Mouse (Mus musculus): ENCODE results near the gene Piezo1. TPM values are rescaled to one million over a fixed set of nuclear protein-coding genes. Genes with fewer than 3 reads are reported as not detected.

Gene Piezo1
- polyA plus RNA-seq, 1 experiment from 2014 or later, result 27.8 TPM

- H3K4me1 ChIP-seq (replicated peaks), result no peaks in the 10 kb centered on the region
- no peak for ATAC-seq (ENCODE audit: insufficient number of reproducible peaks, low FRiP score)
- H3K27me3 ChIP-seq (replicated peaks), result no peaks in the 10 kb centered on the region
- 94% methylated on average over 9 of the region's 9 CpGs for WGBS
- peaks cover 97% of the 10 kb centered on the region for H3K36me3 ChIP-seq
- H3K27ac ChIP-seq (ENCODE audit: poor library complexity, severe bottlenecking), result no peak overlapping the region
- no peak overlapping the region for H3K4me3 ChIP-seq
- H3K9ac ChIP-seq, result no peak overlapping the region
- 0 out of 2 replicates have a peak, but pooled peaks cover 4% of the 10 kb centered on the region for H3K9me3 ChIP-seq (replicated peaks)
- no peak overlapping the region for H3K4me2 ChIP-seq
Observed at GRCm38 (mm10) chr8:122488387-122488786, 62.7 kb downstream of the Piezo1 start.

DNA sequence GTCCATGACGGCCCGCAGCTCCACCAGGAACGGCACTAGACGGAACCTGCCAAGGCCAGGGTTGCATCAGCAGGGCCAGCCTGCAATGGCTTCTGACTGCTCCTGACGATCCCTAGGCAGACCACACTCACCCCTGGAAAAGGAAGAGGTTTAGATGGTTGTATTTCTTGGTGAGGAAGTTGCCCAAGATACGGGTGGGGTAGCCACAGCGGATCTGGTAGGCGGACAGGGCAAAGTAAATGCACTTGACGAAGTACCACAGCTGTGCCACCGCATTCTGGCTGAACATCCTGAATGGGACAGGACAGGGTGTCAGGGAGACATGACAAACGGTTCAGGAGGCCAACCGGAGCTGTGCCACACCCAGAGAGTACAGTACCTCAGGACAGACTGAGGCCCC, 66.3 kb downstream of the Piezo1 start:
- no peak overlapping the region for H3K4me2 ChIP-seq
- H3K9ac ChIP-seq, result no peak overlapping the region
- H3K27me3 ChIP-seq (replicated peaks), result no peaks in the 10 kb centered on the region
- H3K4me3 ChIP-seq, result no peak overlapping the region
- H3K9me3 ChIP-seq (replicated peaks), result 0 out of 2 replicates have a peak, but pooled peaks cover 4% of the 10 kb centered on the region
- 92% methylated on average over 12 of the region's 12 CpGs for WGBS
- H3K36me3 ChIP-seq, result peaks cover 100% of the 10 kb centered on the region
- no peak overlapping the region for H3K27ac ChIP-seq (ENCODE audit: poor library complexity, severe bottlenecking)
- no peak for ATAC-seq (ENCODE audit: insufficient number of reproducible peaks, low FRiP score)
- no peaks in the 10 kb centered on the region for H3K4me1 ChIP-seq (replicated peaks)

DNA sequence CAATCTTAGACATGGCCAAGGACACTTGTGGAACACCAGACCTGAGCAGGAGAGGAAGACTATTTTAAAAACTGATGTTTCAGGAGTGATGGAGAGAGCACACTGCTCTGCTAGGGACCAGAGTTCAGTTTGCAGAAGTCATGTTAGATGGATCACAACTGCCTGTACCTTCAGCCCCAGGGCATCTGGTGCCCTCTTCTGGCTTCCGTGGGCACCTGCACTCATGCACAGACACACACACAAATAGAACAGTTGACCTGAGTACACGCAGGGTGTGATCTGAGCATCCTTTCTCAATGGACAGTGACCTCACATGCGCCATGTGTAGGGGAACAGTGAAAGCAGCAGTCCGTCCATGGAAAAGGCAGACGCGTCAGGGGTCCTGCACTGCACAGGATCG, 67.3 kb downstream of the Piezo1 start:
- H3K9me3 ChIP-seq (replicated peaks), result 0 out of 2 replicates have a peak, but pooled peaks cover 4% of the 10 kb centered on the region
- 92% methylated on average over 7 of the region's 7 CpGs for WGBS
- peaks cover 100% of the 10 kb centered on the region for H3K36me3 ChIP-seq
- H3K9ac ChIP-seq, result no peak overlapping the region
- no peaks in the 10 kb centered on the region for H3K4me1 ChIP-seq (replicated peaks)
- no peaks in the 10 kb centered on the region for H3K27me3 ChIP-seq (replicated peaks)
- H3K27ac ChIP-seq (ENCODE audit: poor library complexity, severe bottlenecking), result no peak overlapping the region
- no peak for ATAC-seq (ENCODE audit: insufficient number of reproducible peaks, low FRiP score)
- no peak overlapping the region for H3K4me2 ChIP-seq
- no peak overlapping the region for H3K4me3 ChIP-seq

DNA sequence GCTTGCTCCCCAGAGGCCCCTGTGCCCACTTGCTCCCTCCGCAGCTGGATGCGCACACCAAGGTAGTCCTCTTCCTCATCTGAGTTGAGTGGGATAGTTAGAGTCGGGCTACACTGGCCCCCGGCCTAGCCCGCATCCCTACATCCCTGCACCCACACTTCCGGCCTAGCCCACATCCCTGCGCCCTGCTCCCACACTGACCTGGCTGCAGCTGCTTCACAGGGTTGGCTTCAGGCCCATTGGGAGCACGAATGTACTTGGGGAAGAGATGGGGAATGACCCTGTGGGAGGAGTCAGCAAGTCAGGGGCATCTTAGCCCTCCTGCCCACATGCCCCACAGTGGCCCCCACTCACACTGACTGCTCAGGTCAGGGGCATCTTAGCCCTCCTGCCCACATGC, 68.7 kb downstream of the Piezo1 start:
- Histone ChIP-seq H3K4me2 (no peak overlapping the region), H3K9me3 (replicated peaks) (0 out of 2 replicates have a peak, but pooled peaks cover 4% of the 10 kb centered on the region), H3K4me3 (no peak overlapping the region), H3K4me1 (replicated peaks) (no peaks in the 10 kb centered on the region), H3K27me3 (replicated peaks) (no peaks in the 10 kb centered on the region), H3K27ac (ENCODE audit: poor library complexity, severe bottlenecking) (no peak overlapping the region), H3K9ac (no peak overlapping the region), H3K36me3 (peaks cover 100% of the 10 kb centered on the region)
- 92% methylated on average over 8 of the region's 8 CpGs for WGBS
- no peak; the same call in 1 of the 2 replicates for ATAC-seq (ENCODE audit: insufficient number of reproducible peaks, low FRiP score)

- Histone ChIP-seq H3K4me2 (peak within 1 kb of the TSS; percentile 90), H3K4me3 (peak within 1 kb of the TSS; percentile 94), H3K36me3 (peaks cover 52% of the 10 kb centered on the region), H3K4me1 (replicated peaks) (peaks cover 24% of the 10 kb centered on the region), H3K9ac (peak within 1 kb of the TSS; percentile 96), H3K27me3 (replicated peaks) (no peaks in the 10 kb centered on the region), H3K27ac (ENCODE audit: poor library complexity, severe bottlenecking) (peak within 1 kb of the TSS; percentile 84), H3K9me3 (replicated peaks) (no peaks in the 10 kb centered on the region)
- WGBS, result under 1% methylated on average over 101 of the region's 103 CpGs
- peak; percentile 93 for ATAC-seq (ENCODE audit: insufficient number of reproducible peaks, low FRiP score)
Observed at GRCm38 (mm10) chr8:122475580-122476320, 75.4 kb downstream of the Piezo1 start, which contains the start of the genes Rnf166 and Ctu2. Gene Rnf166, minus strand, starts transcription at chr8:122476064. Gene Ctu2, plus strand, starts transcription at chr8:122476143.

GRCm38 (mm10) chr8:122474951-122475560, 76.1 kb downstream of the Piezo1 start:
- Histone ChIP-seq H3K36me3 (peaks cover 51% of the 10 kb centered on the region), H3K9me3 (replicated peaks) (no peaks in the 10 kb centered on the region), H3K27me3 (replicated peaks) (no peaks in the 10 kb centered on the region), H3K4me3 (peak overlapping the region; percentile 94), H3K4me1 (replicated peaks) (peaks cover 24% of the 10 kb centered on the region), H3K4me2 (peak overlapping the region; percentile 90), H3K9ac (peak overlapping the region; percentile 96), H3K27ac (ENCODE audit: poor library complexity, severe bottlenecking) (peak overlapping the region; percentile 84)
- 6% methylated on average over 16 of the region's 16 CpGs for WGBS
- ATAC-seq (ENCODE audit: insufficient number of reproducible peaks, low FRiP score), result peak; percentile 27; the same call in 1 of the 2 replicates

- no peaks in the 10 kb centered on the region for H3K9me3 ChIP-seq (replicated peaks)
- H3K36me3 ChIP-seq, result peaks cover 49% of the 10 kb centered on the region
- no peak for ATAC-seq (ENCODE audit: insufficient number of reproducible peaks, low FRiP score)
- WGBS, result 84% methylated on average over 8 of the region's 8 CpGs
- H3K27ac ChIP-seq (ENCODE audit: poor library complexity, severe bottlenecking), result no peak overlapping the region
- peaks cover 24% of the 10 kb centered on the region for H3K4me1 ChIP-seq (replicated peaks)
- H3K4me2 ChIP-seq, result 0 out of 2 replicates have a peak overlapping the region, but pooled peaks have one; percentile 90
- H3K9ac ChIP-seq, result no peak overlapping the region
- H3K4me3 ChIP-seq, result no peak overlapping the region
- no peaks in the 10 kb centered on the region for H3K27me3 ChIP-seq (replicated peaks)
Observed at GRCm38 (mm10) chr8:122473911-122474421, 77.2 kb downstream of the Piezo1 start.

GRCm38 (mm10) chr8:122470691-122471090, 80.4 kb downstream of the Piezo1 start:
- H3K4me3 ChIP-seq, result no peak overlapping the region
- no peak overlapping the region for H3K4me2 ChIP-seq
- peaks cover 66% of the 10 kb centered on the region for H3K36me3 ChIP-seq
- peaks cover 15% of the 10 kb centered on the region for H3K4me1 ChIP-seq (replicated peaks)
- H3K9me3 ChIP-seq (replicated peaks), result no peaks in the 10 kb centered on the region
- no peaks in the 10 kb centered on the region for H3K27me3 ChIP-seq (replicated peaks)
- 80% methylated on average over 5 of the region's 5 CpGs for WGBS
- H3K27ac ChIP-seq (ENCODE audit: poor library complexity, severe bottlenecking), result no peak overlapping the region
- ATAC-seq (ENCODE audit: insufficient number of reproducible peaks, low FRiP score), result no peak
- H3K9ac ChIP-seq, result no peak overlapping the region

DNA sequence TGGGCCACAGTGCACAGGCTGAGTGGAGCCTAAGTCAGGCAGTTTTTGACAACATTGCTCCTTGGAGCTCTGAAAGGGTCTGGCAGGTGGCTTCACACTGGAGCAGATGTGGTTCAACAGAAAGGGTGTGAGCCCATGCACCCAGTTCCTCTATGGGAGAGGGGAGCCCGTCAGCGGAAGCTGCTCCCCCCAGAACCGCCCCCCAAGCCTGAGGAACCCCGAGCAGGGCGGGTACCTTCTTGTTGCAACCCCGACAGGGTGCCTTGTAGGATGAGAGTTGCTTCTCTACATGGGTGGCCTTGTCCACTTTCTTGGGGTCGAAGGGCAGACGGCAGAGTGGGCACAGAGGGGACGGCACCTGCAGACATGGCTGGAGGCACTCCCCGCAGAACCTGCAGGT, 81.2 kb downstream of the Piezo1 start:
- no peak for ATAC-seq (ENCODE audit: insufficient number of reproducible peaks, low FRiP score)
- 85% methylated on average over 10 of the region's 10 CpGs for WGBS
- no peak overlapping the region for H3K27ac ChIP-seq (ENCODE audit: poor library complexity, severe bottlenecking)
- H3K4me3 ChIP-seq, result no peak overlapping the region
- peaks cover 70% of the 10 kb centered on the region for H3K36me3 ChIP-seq
- H3K27me3 ChIP-seq (replicated peaks), result no peaks in the 10 kb centered on the region
- no peak overlapping the region for H3K9ac ChIP-seq
- H3K9me3 ChIP-seq (replicated peaks), result no peaks in the 10 kb centered on the region
- H3K4me2 ChIP-seq, result no peak overlapping the region
- peaks cover 15% of the 10 kb centered on the region for H3K4me1 ChIP-seq (replicated peaks)

DNA sequence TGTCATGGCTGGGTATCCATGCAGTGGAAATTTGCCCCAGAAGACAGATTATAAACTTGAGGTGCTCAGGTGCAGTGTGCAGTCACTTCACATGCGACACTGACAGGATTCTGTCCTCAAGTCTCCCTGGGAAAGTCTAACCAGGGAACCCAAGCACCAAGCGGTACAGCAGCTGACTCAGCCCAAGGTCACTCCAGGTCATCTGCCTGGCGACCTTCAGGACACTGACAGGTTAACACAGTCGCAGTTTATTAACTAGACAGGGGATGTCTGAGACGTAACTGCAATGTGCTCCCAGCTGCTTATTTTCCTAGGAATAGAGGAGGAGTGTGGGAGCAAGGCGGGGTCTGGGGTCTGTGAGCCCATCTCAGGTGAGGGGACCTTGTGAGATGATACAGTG, 81.7 kb downstream of the Piezo1 start:
- Histone ChIP-seq H3K4me2 (no peak overlapping the region), H3K27ac (ENCODE audit: poor library complexity, severe bottlenecking) (no peak overlapping the region), H3K27me3 (replicated peaks) (no peaks in the 10 kb centered on the region), H3K9me3 (replicated peaks) (no peaks in the 10 kb centered on the region), H3K9ac (no peak overlapping the region), H3K36me3 (peaks cover 70% of the 10 kb centered on the region), H3K4me1 (replicated peaks) (peaks cover 14% of the 10 kb centered on the region), H3K4me3 (no peak overlapping the region)
- ATAC-seq (ENCODE audit: insufficient number of reproducible peaks, low FRiP score), result no peak
- 70% methylated on average over 6 of the region's 6 CpGs for WGBS

DNA sequence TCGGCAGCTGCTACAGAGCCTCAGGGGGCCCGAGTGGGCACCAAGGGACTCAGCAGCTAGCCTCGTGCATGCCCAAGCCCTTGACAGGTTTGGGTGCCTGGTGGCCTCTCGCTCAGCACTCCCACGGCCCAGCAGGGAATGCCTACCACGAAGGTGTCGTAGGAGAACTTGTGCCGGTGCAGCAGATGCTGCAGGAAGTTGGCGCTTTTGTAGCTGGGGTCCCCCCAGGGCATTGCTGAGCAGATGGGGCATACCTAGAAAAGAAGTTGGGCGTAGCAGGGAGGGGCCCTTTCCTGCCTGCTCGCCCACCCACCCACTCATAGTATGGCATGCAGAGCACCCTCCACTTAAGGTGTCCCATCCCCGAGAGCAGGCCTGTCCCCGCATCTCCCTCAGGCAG, 83.3 kb downstream of the Piezo1 start:
- no peak for ATAC-seq (ENCODE audit: insufficient number of reproducible peaks, low FRiP score)
- Histone ChIP-seq H3K4me1 (replicated peaks) (peaks cover 22% of the 10 kb centered on the region), H3K9ac (no peak overlapping the region), H3K27ac (ENCODE audit: poor library complexity, severe bottlenecking) (no peak overlapping the region), H3K9me3 (replicated peaks) (no peaks in the 10 kb centered on the region), H3K4me3 (no peak overlapping the region), H3K4me2 (no peak overlapping the region), H3K36me3 (peaks cover 58% of the 10 kb centered on the region), H3K27me3 (replicated peaks) (no peaks in the 10 kb centered on the region)
- WGBS, result 87% methylated on average over 13 of the region's 13 CpGs
